Mouse (Mus musculus): ENCODE data around the gene Tas2r121. TPM values are rescaled to one million over a fixed set of nuclear protein-coding genes. Genes with fewer than 3 reads are reported as not detected.

The Tas2r121 gene
- not detected for total RNA-seq (2022)

GRCm38 (mm10) chr6:132700907-132701306 is at the start of gene Tas2r121:
TSS of gene Tas2r121 (minus strand) at chr6:132701007.
- DNase-seq: no peak

DNA sequence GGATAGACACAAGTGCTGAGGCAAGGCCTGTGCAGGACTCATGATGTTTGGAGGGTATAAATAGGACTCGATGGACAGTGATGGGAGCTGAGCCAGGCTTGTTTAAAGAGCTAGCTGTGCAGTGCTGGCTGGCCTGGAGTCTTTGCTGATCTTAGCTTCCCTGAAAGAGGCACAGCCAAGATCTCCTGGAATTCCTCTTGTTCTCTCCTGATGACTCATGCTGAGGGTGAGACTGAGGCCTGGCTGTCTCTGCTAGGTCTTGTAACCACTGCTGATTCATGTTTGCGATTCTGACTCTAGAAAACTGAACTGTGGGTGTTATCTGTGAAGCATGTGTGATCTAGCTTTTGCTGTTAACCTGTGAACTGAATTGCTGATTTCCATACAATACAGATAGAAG is 49.4 kb upstream of the Tas2r121 start:
- DNase-seq: peak; percentile 7

DNA sequence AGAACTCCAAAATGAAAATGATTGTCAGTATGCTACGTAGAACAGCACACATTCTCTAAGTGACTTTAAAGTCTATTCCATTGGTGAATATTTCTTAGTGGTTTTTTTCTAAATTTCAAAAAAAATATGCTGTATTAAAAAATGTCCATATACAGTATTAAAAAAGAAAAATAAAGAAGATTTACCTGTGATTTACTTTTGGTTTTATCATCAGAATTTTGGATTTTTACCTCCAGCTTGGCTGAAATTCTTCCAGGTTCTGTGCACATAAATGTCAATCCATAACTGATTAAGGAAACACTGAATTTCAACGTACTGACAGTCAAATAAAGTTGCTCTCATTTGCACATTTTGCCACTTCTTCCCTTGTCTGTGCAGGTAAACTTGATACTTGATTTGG is 37.1 kb upstream of the Tas2r121 start, which contains the start of gene Tas2r115:
Gene Tas2r115, minus strand, starts transcription at position 101 of the 400 bp plus-strand sequence.
- no peak for DNase-seq

DNA sequence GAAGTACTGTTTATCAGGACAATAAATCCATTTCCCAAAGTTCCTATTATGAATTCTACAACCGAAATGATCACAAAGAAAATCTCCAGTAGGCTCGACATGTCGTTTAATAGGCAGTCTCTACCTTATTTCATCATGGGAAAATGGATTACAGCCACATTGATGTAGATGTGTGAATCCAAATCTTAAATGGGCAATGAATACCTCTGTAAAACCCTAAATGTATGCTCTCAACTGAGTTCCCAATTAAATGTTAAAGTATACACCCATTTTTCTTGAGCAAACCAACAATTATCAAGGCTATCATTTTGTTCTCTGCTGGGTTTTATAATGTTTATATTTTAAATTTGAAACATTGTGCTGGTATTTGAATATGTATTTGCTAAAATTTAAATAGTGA is 11.0 kb upstream of the Tas2r121 start, which contains the start of gene Tas2r122:
Gene Tas2r122, minus strand, starts transcription at position 101 of the 400 bp plus-strand sequence.
- DNase-seq: no peak

GRCm38 (mm10) chr6:132691596-132691995 is 9.2 kb downstream of the Tas2r121 start:
- DNase-seq: peak; percentile 18

GRCm38 (mm10) chr6:132656653-132657052 is 44.2 kb downstream of the Tas2r121 start, which contains the start of gene Tas2r120:
TSS of gene Tas2r120 (plus strand) at chr6:132656953.
- DNase-seq: no peak

DNA sequence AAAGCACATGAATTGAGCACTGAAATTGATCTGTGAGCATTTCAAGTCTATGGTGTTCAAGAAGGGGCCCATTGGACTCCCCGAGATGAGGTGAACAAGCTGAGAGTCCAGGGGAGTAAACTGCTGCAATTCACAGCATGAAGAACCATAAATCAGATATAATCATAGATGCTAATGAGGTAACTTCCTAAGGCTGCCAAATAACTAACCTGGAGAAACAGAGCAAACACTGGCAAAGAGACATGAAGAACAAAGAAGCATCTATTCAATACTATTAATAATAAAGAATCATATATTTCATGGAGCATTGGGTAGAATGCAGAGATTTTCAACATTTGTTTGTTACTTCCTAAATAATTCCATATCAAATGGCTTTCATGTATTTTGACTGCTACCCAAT is 49.4 kb downstream of the Tas2r121 start, which contains the start of gene A630073D07Rik:
Gene A630073D07Rik, minus strand, starts transcription at position 101 of the 400 bp plus-strand sequence.
- no peak for DNase-seq

Other genes with a start within 250 kb of the Tas2r121 start
- gene Prh1, start 131.2 kb downstream of the Tas2r121 start, total RNA-seq (2022): not detected
- not detected for gene Prp2, start 105.1 kb downstream of the Tas2r121 start, total RNA-seq (2022)
- not detected for gene A630073D07Rik, start 49.5 kb downstream of the Tas2r121 start, total RNA-seq (2022)
- gene Tas2r120, start 44.1 kb downstream of the Tas2r121 start, total RNA-seq (2022): not detected
- gene Tas2r122, start 10.9 kb upstream of the Tas2r121 start, total RNA-seq (2022): not detected
- gene Tas2r115, start 37.0 kb upstream of the Tas2r121 start, total RNA-seq (2022): not detected
- not detected for gene Tas2r124, start 53.7 kb upstream of the Tas2r121 start, total RNA-seq (2022)
- not detected for gene Tas2r102, start 61.1 kb upstream of the Tas2r121 start, total RNA-seq (2022)
- gene Tas2r136, start 77.2 kb upstream of the Tas2r121 start, total RNA-seq (2022): not detected
- not detected for gene Tas2r117, start 101.8 kb upstream of the Tas2r121 start, total RNA-seq (2022)
- gene Tas2r123, start 146.1 kb upstream of the Tas2r121 start, total RNA-seq (2022): not detected
- gene Tas2r116, start 154.4 kb upstream of the Tas2r121 start, total RNA-seq (2022): not detected
- gene Tas2r110, start 167.0 kb upstream of the Tas2r121 start, total RNA-seq (2022): not detected
- not detected for gene Tas2r113, start 192.0 kb upstream of the Tas2r121 start, total RNA-seq (2022)
- gene Tas2r125, start 208.6 kb upstream of the Tas2r121 start, total RNA-seq (2022): not detected

Measured in adrenal gland, adult 8-10 months (tissue).